ENCODE assay signal across 8 mouse cellular contexts in genomic region chr11:117709308-117709707, GRCm38 (mm10). TPM values are rescaled to one million over a fixed set of nuclear protein-coding genes. Genes with fewer than 3 reads are reported as not detected.
DNase-seq lines count a peak whose midpoint lies in the region; ATAC-seq and TF ChIP-seq lines count a peak whose summit lies in the region.

No protein-coding gene starts in this region.

- no peak for ATAC-seq in stomach, postnatal 0 days (ENCODE audit: low FRiP score, low TSS enrichment)

- peak; percentile 82 for TF ChIP-seq CTCF in stomach, postnatal 0 days (IDR thresholded peaks at IDR 0.05; ENCODE audit: low read depth)

- no peak overlapping the region for H3K9ac ChIP-seq in stomach, postnatal 0 days (ENCODE audit: low read length)

- no peaks in the 10 kb centered on the region for H3K9me3 ChIP-seq in stomach, postnatal 0 days (ENCODE audit: control insufficient read depth, low read length)

- no peak overlapping the region for H3K4me2 ChIP-seq in stomach, postnatal 0 days (replicated peaks; ENCODE audit: low read depth)

- no peaks in the 10 kb centered on the region for H3K27me3 ChIP-seq in stomach, postnatal 0 days (ENCODE audit: control insufficient read depth, insufficient read depth, low read length)

- DNase-seq in adrenal gland, postnatal 10 days: peak; percentile 68
- DNase-seq in adrenal gland, adult 2 months: no peak
- DNase-seq in left cerebral cortex, postnatal 14 days (ENCODE audit: low spot score in 2 of 2): peak; percentile 60 to 73
- no peak for DNase-seq in left cerebral cortex, adult 8-10 months (ENCODE audit: low spot score in 2 of 2)
- DNase-seq in adrenal gland, postnatal 36 days: peak; percentile 60 to 66
- peak; percentile 61 for DNase-seq in gastrocnemius, postnatal 10 days
- peak; percentile 77 for DNase-seq in lung, postnatal 10 days
- DNase-seq in stomach, postnatal 0 days (ENCODE audit: low spot score): peak; percentile 38

- no peaks in the 10 kb centered on the region for H3K4me1 ChIP-seq in stomach, postnatal 0 days (replicated peaks; ENCODE audit: control insufficient read depth, insufficient read depth)

- H3K4me3 ChIP-seq in stomach, postnatal 0 days (ENCODE audit: low read depth, low read length): no peak overlapping the region

- no peak for TF ChIP-seq EP300 in stomach, postnatal 0 days (optimal IDR thresholded peaks at IDR 0.05)

- no peak overlapping the region for H3K27ac ChIP-seq in stomach, postnatal 0 days (replicated peaks)

- intact Hi-C loops in left cerebral cortex, postnatal 14 days (cut with DNase I): loop anchor here (5.0 kb wide), 1 partner anchor 113 kb away; no protein-coding TSS in a partner anchor

- peaks cover 3% of the 10 kb centered on the region; the same call in 1 of the 2 replicates for H3K36me3 ChIP-seq in stomach, postnatal 0 days (ENCODE audit: control insufficient read depth, insufficient read depth, low read length)

- 44% methylated on average over 4 of the region's 4 CpGs for WGBS in stomach, postnatal 0 days

RNA-seq across cellular contexts. Expression of gene Tnrc6c, which starts 55.2 kb away (rescaled TPM):
- 10 to 100 TPM; 20.3 to 23.7 TPM for total RNA-seq in adrenal gland, postnatal 10 days (2021)
- total RNA-seq in adrenal gland, adult 2 months (2021): 10 to 100 TPM; 21.1 to 24.6 TPM
- 17.0 and 17.1 TPM in 2 replicates for polyA plus RNA-seq in adrenal gland, adult 2 months (2012; rRNA removed)
- total RNA-seq in left cerebral cortex, postnatal 14 days (2021): 10 to 100 TPM; 56.5 to 57.5 TPM
- total RNA-seq in left cerebral cortex, adult 8-10 months (2022): 10 to 100 TPM; 54.0 to 61.3 (median 57.8) TPM
- 10 to 100 TPM; 18.6 to 26.3 TPM for total RNA-seq in adrenal gland, postnatal 36 days (2021)
- total RNA-seq in gastrocnemius, postnatal 10 days (2021): 10 to 100 TPM; 20.5 to 25.8 TPM
- polyA plus RNA-seq in stomach, postnatal 0 days (2015; fragmentation: Nextera tagmentation; extraction: Ambion mirVana): 6.0 and 6.1 TPM in 2 replicates

Comparison
In these comparisons a context has a peak if more than half of its experiments do, and no peak if none do; other contexts are left out.
1. DNase-seq: peak in adrenal gland, postnatal 10 days (single experiment), left cerebral cortex, postnatal 14 days (2 of 2), adrenal gland, postnatal 36 days (2 of 2), gastrocnemius, postnatal 10 days (single experiment), lung, postnatal 10 days (single experiment) and stomach, postnatal 0 days (single experiment); none in adrenal gland, adult 2 months (single experiment) and left cerebral cortex, adult 8-10 months (0 of 2).